Mouse (Mus musculus) ES-Bruce4 (cell line): ENCODE results near the gene Rpl19. TPM values are rescaled to one million over a fixed set of nuclear protein-coding genes. Genes with fewer than 3 reads are reported as not detected.

Experiments
- H3K27ac ChIP-seq: 2 replicates; pipeline ENCODE4 v1.5.1; 2012; ENCODE audit warnings: low read length, inconsistent platforms; ENCODE audit not compliant: insufficient read depth
- H3K27me3 ChIP-seq: 2 replicates; pipeline ENCODE4 v1.6.1; 2012; ENCODE audit warnings: mild to moderate bottlenecking, low read length, inconsistent platforms; ENCODE audit not compliant: control insufficient read depth, poor library complexity, insufficient read depth, severe bottlenecking
- H3K36me3 ChIP-seq: 2 replicates; pipeline ENCODE4 v1.6.1; 2012; ENCODE audit warnings: inconsistent platforms, mild to moderate bottlenecking, low read length, moderate library complexity; ENCODE audit not compliant: control insufficient read depth, poor library complexity, insufficient read depth, severe bottlenecking
- H3K4me1 ChIP-seq: one replicate; pipeline ENCODE4 v1.8.1; 2011; ENCODE audit warnings: low read length; ENCODE audit not compliant: control insufficient read depth, insufficient read depth
- H3K4me3 ChIP-seq: 2 replicates; pipeline ENCODE4 v1.5.1; 2011; ENCODE audit warnings: low read depth, mild to moderate bottlenecking, low read length
- H3K9ac ChIP-seq: 2 replicates; pipeline ENCODE4 v1.6.1; 2012; ENCODE audit warnings: low read depth, mild to moderate bottlenecking, inconsistent platforms; ENCODE audit not compliant: poor library complexity, severe bottlenecking
- H3K9me3 ChIP-seq: replicated peaks from 2 replicates; pipeline ENCODE4 v1.6.1; 2012; ENCODE audit warnings: mild to moderate bottlenecking, low read length, inconsistent platforms; ENCODE audit not compliant: control insufficient read depth, poor library complexity, insufficient read depth, severe bottlenecking
- CTCF ChIP-seq: IDR thresholded peaks from one replicate; pipeline ENCODE4 v1.8.1; 2011; ENCODE audit warnings: low read depth, low read length
- EP300 ChIP-seq: IDR thresholded peaks from 2 replicates; pipeline ENCODE4 v1.6.1; 2011; ENCODE audit warnings: low read depth, low read length; ENCODE audit not compliant: insufficient read depth
- POLR2A ChIP-seq: IDR thresholded peaks from one replicate; pipeline ENCODE4 v1.8.1; 2011; ENCODE audit warnings: low read length; ENCODE audit not compliant: insufficient read depth
- polyA plus RNA-seq: library from polyadenylated mRNA; stranded (reverse); fragments of >200 nt; gene quantifications from 2 replicates; pipeline ENCODE4 v1.2.4, GENCODE M21; 2011; ENCODE audit warnings: low read depth; ENCODE audit not compliant: missing spikeins, insufficient read depth, insufficient read length

Gene Rpl19
- polyA plus RNA-seq, result 2,020 and 2,244 TPM in 2 replicates

GRCm38 (mm10) chr11:98026570-98027296 lies at the start of gene Rpl19:
Rpl19 (plus strand) TSS chr11:98026710.
- Histone ChIP-seq H3K4me3 (peak within 1 kb of the TSS; percentile 96), H3K9me3 (no peaks in the 10 kb centered on the region), H3K9ac (peak within 1 kb of the TSS; percentile 93), H3K27ac (peak within 1 kb of the TSS; percentile 75), H3K36me3 (peaks cover 37% of the 10 kb centered on the region), H3K27me3 (no peaks in the 10 kb centered on the region), H3K4me1 (peaks cover 1% of the 10 kb centered on the region)
- TF ChIP-seq EP300, result peak; percentile 47; the same call in 1 of the 2 replicates
- TF ChIP-seq POLR2A, result peak; percentile 84
- TF ChIP-seq CTCF, result no peak

- no peak overlapping the region for H3K9ac ChIP-seq
- H3K4me1 ChIP-seq, result peaks cover 6% of the 10 kb centered on the region
- H3K27ac ChIP-seq, result no peak overlapping the region
- no peak for TF ChIP-seq CTCF
- TF ChIP-seq POLR2A, result no peak
- TF ChIP-seq EP300, result no peak
- no peaks in the 10 kb centered on the region for H3K27me3 ChIP-seq
- H3K36me3 ChIP-seq, result no peaks in the 10 kb centered on the region; the same call in 1 of the 2 replicates
- H3K4me3 ChIP-seq, result no peak overlapping the region
- no peaks in the 10 kb centered on the region for H3K9me3 ChIP-seq
Observed at GRCm38 (mm10) chr11:97977797-97978196, 48.7 kb upstream of the Rpl19 start.

- H3K9ac ChIP-seq, result no peak overlapping the region
- H3K27me3 ChIP-seq, result no peaks in the 10 kb centered on the region
- H3K9me3 ChIP-seq, result no peaks in the 10 kb centered on the region
- H3K27ac ChIP-seq, result no peak overlapping the region
- no peaks in the 10 kb centered on the region for H3K36me3 ChIP-seq
- no peak overlapping the region for H3K4me3 ChIP-seq
- TF ChIP-seq EP300 (no peak), POLR2A (no peak), CTCF (no peak)
- H3K4me1 ChIP-seq, result peaks cover 12% of the 10 kb centered on the region
Observed at GRCm38 (mm10) chr11:97978392-97978791, 48.1 kb upstream of the Rpl19 start.

GRCm38 (mm10) chr11:97979824-97980495 lies 46.5 kb upstream of the Rpl19 start:
- Histone ChIP-seq H3K9ac (no peak overlapping the region), H3K36me3 (no peaks in the 10 kb centered on the region), H3K9me3 (no peaks in the 10 kb centered on the region), H3K4me3 (no peak overlapping the region), H3K4me1 (peaks cover 12% of the 10 kb centered on the region), H3K27me3 (no peaks in the 10 kb centered on the region), H3K27ac (no peak overlapping the region)
- TF ChIP-seq CTCF, result no peak
- TF ChIP-seq POLR2A, result no peak
- no peak for TF ChIP-seq EP300

- H3K4me3 ChIP-seq, result no peak overlapping the region
Observed at GRCm38 (mm10) chr11:97980531-97980966, 46.0 kb upstream of the Rpl19 start.

GRCm38 (mm10) chr11:97982721-97983120 lies 43.8 kb upstream of the Rpl19 start:
- no peaks in the 10 kb centered on the region for H3K27me3 ChIP-seq
- TF ChIP-seq POLR2A, result no peak

More at GRCm38 (mm10) chr11:97980531-97980966, 46.0 kb upstream of the Rpl19 start:
- H3K27me3 ChIP-seq, result no peaks in the 10 kb centered on the region
- peaks cover 12% of the 10 kb centered on the region for H3K4me1 ChIP-seq
- H3K9ac ChIP-seq, result no peak overlapping the region
- H3K9me3 ChIP-seq, result no peaks in the 10 kb centered on the region
- H3K36me3 ChIP-seq, result no peaks in the 10 kb centered on the region
- TF ChIP-seq CTCF (no peak), EP300 (no peak), POLR2A (no peak)
- no peak overlapping the region for H3K27ac ChIP-seq

More at GRCm38 (mm10) chr11:97982721-97983120, 43.8 kb upstream of the Rpl19 start:
- no peaks in the 10 kb centered on the region for H3K9me3 ChIP-seq
- H3K4me3 ChIP-seq, result no peak overlapping the region
- H3K36me3 ChIP-seq, result no peaks in the 10 kb centered on the region
- no peak overlapping the region for H3K27ac ChIP-seq
- peaks cover 12% of the 10 kb centered on the region for H3K4me1 ChIP-seq
- no peak overlapping the region for H3K9ac ChIP-seq
